Mouse (Mus musculus): Measurements from ENCODE around the gene Camta1.

The Camta1 gene

GRCm38 (mm10) chr4:151860441-151861331 lies 990 bp downstream of the Camta1 start:
- DNase-seq: no peak

- DNase-seq: no peak
Observed at GRCm38 (mm10) chr4:151859275-151859674, 2.4 kb downstream of the Camta1 start.

GRCm38 (mm10) chr4:151853949-151854348 lies 7.7 kb downstream of the Camta1 start:
- DNase-seq: no peak

GRCm38 (mm10) chr4:151851179-151851578 lies 10.5 kb downstream of the Camta1 start:
- DNase-seq: no peak

- no peak for DNase-seq
Observed at GRCm38 (mm10) chr4:151842591-151842990, 19.1 kb downstream of the Camta1 start.

GRCm38 (mm10) chr4:151838518-151838917 lies 23.2 kb downstream of the Camta1 start:
- no peak for DNase-seq

GRCm38 (mm10) chr4:151835860-151836259 lies 25.8 kb downstream of the Camta1 start:
- DNase-seq: no peak

GRCm38 (mm10) chr4:151834536-151834935 lies 27.1 kb downstream of the Camta1 start:
- no peak for DNase-seq

- DNase-seq: peak; percentile 21
Observed at GRCm38 (mm10) chr4:151833940-151834449, 27.7 kb downstream of the Camta1 start.

GRCm38 (mm10) chr4:151827840-151828239 lies 33.8 kb downstream of the Camta1 start:
- no peak for DNase-seq

- no peak for DNase-seq
Observed at GRCm38 (mm10) chr4:151827356-151827755, 34.3 kb downstream of the Camta1 start.

GRCm38 (mm10) chr4:151823963-151824362 lies 37.7 kb downstream of the Camta1 start:
- DNase-seq: no peak

- DNase-seq: no peak
Observed at GRCm38 (mm10) chr4:151822986-151823385, 38.7 kb downstream of the Camta1 start.

GRCm38 (mm10) chr4:151817981-151818766 lies 43.5 kb downstream of the Camta1 start:
- DNase-seq: no peak

GRCm38 (mm10) chr4:151813711-151814110 lies 48.0 kb downstream of the Camta1 start:
- no peak for DNase-seq

GRCm38 (mm10) chr4:151805685-151806084 lies 56.0 kb downstream of the Camta1 start:
- no peak for DNase-seq

GRCm38 (mm10) chr4:151805046-151805445 lies 56.6 kb downstream of the Camta1 start:
- DNase-seq: no peak

- DNase-seq: no peak
Observed at GRCm38 (mm10) chr4:151804208-151804607, 57.5 kb downstream of the Camta1 start.

- DNase-seq: no peak
Observed at GRCm38 (mm10) chr4:151798630-151799029, 63.0 kb downstream of the Camta1 start.

GRCm38 (mm10) chr4:151793694-151794093 lies 68.0 kb downstream of the Camta1 start:
- DNase-seq: no peak

GRCm38 (mm10) chr4:151786946-151787705 lies 74.5 kb downstream of the Camta1 start:
- DNase-seq: no peak

GRCm38 (mm10) chr4:151780511-151780910 lies 81.2 kb downstream of the Camta1 start:
- DNase-seq: no peak

- DNase-seq: no peak
Observed at GRCm38 (mm10) chr4:151779962-151780459, 81.7 kb downstream of the Camta1 start.

All from layer of hippocampus, adult 9-11 months (tissue).